In genomic region chr8:70663691-70664090, GRCm38 (mm10) we compare ENCODE assay signal across 17 mouse cellular contexts. TPM values are rescaled to one million over a fixed set of nuclear protein-coding genes. Genes with fewer than 3 reads are reported as not detected.
DNase-seq lines count a peak whose midpoint lies in the region; ATAC-seq lines count a peak whose summit lies in the region.
"Had no signal": no experiment of that assay in that cellular context is flagged by ENCODE, and none has a peak within 500 bp of the region (broad histone marks: within the 10 kb centered on the region; RNA-seq: fewer than 3 reads in every experiment).

No protein-coding gene starts in this region.

- no peaks in the 10 kb centered on the region for H3K36me3 ChIP-seq in heart, embryonic 13.5 days
- no peaks in the 10 kb centered on the region for H3K36me3 ChIP-seq in heart, embryonic 10.5 days
- no peaks in the 10 kb centered on the region for H3K36me3 ChIP-seq in midbrain, embryonic 14.5 days (ENCODE audit: control insufficient read depth, insufficient read depth, low read length)
- no peaks in the 10 kb centered on the region for H3K36me3 ChIP-seq in midbrain, embryonic 13.5 days
- H3K36me3 ChIP-seq in hindbrain, embryonic 14.5 days (replicated peaks; ENCODE audit: control insufficient read depth, insufficient read depth), result no peaks in the 10 kb centered on the region

- 49% methylated on average over 4 of the region's 4 CpGs for WGBS in heart, embryonic 13.5 days
- 65% methylated on average over 4 of the region's 4 CpGs for WGBS in heart, embryonic 10.5 days
- WGBS in midbrain, embryonic 14.5 days, result 38% methylated on average over 4 of the region's 4 CpGs
- 37% methylated on average over 4 of the region's 4 CpGs for WGBS in midbrain, embryonic 13.5 days
- WGBS in hindbrain, embryonic 14.5 days, result 26% methylated on average over 4 of the region's 4 CpGs

- H3K27ac ChIP-seq in heart, embryonic 13.5 days (replicated peaks), result no peak overlapping the region
- no peak overlapping the region for H3K27ac ChIP-seq in heart, embryonic 10.5 days
- H3K27ac ChIP-seq in midbrain, embryonic 14.5 days (replicated peaks; ENCODE audit: low read depth, low read length), result peak overlapping the region; percentile 6; the same call in 1 of the 2 replicates
- H3K27ac ChIP-seq in midbrain, embryonic 13.5 days, result no peak overlapping the region
- H3K27ac ChIP-seq in hindbrain, embryonic 14.5 days, result peak overlapping the region; percentile 43

- 0 out of 2 replicates have a peak overlapping the region, but pooled peaks have one; percentile 28 for H3K9ac ChIP-seq in heart, embryonic 13.5 days
- H3K9ac ChIP-seq in midbrain, embryonic 14.5 days (replicated peaks; ENCODE audit: low read length), result no peak overlapping the region
- no peak overlapping the region for H3K9ac ChIP-seq in midbrain, embryonic 13.5 days (replicated peaks)
- no peak overlapping the region for H3K9ac ChIP-seq in hindbrain, embryonic 14.5 days

- DNase-seq in heart, embryonic 10.5 days (ENCODE audit: low spot score), result no peak
- DNase-seq in midbrain, embryonic 14.5 days, result peak; percentile 52
- no peak for DNase-seq in hindbrain, embryonic 14.5 days (ENCODE audit: low spot score)
- DNase-seq in urinary bladder, adult 18-20 months (ENCODE audit: low spot score in 2 of 2), result no peak
- no peak for DNase-seq in cerebellum, postnatal 4 days (ENCODE audit: low spot score in 2 of 2)
- no peak for DNase-seq in cerebellum, adult 18-20 months
- DNase-seq: adrenal gland, postnatal 10 days; cerebellum, adult 9-11 months; lung, postnatal 4 days; right cerebral cortex, adult 18-20 months; thymus, postnatal 4 days had no signal

- H3K4me1 ChIP-seq in heart, embryonic 13.5 days, result peaks cover 15% of the 10 kb centered on the region
- H3K4me1 ChIP-seq in heart, embryonic 10.5 days, result peaks cover 22% of the 10 kb centered on the region
- H3K4me1 ChIP-seq in midbrain, embryonic 14.5 days (ENCODE audit: control insufficient read depth, insufficient read depth, low read length), result peaks cover 10% of the 10 kb centered on the region
- H3K4me1 ChIP-seq in midbrain, embryonic 13.5 days (replicated peaks), result peaks cover 15% of the 10 kb centered on the region
- H3K4me1 ChIP-seq in hindbrain, embryonic 14.5 days (replicated peaks; ENCODE audit: control insufficient read depth, insufficient read depth, low read length), result peaks cover 13% of the 10 kb centered on the region

- H3K4me2 ChIP-seq in heart, embryonic 13.5 days, result no peak overlapping the region
- H3K4me2 ChIP-seq in midbrain, embryonic 14.5 days (ENCODE audit: low read length), result no peak overlapping the region
- H3K4me2 ChIP-seq in midbrain, embryonic 13.5 days (replicated peaks), result no peak overlapping the region
- no peak overlapping the region for H3K4me2 ChIP-seq in hindbrain, embryonic 14.5 days (replicated peaks)

- no peak for ATAC-seq in heart, embryonic 13.5 days (ENCODE audit: extremely low read depth, insufficient number of reproducible peaks, low FRiP score, low TSS enrichment)
- no peak for ATAC-seq in midbrain, embryonic 14.5 days (ENCODE audit: low FRiP score, low TSS enrichment)
- no peak for ATAC-seq in midbrain, embryonic 13.5 days
- no peak for ATAC-seq in hindbrain, embryonic 14.5 days (ENCODE audit: low FRiP score)
- ATAC-seq: inflammation-experienced regulatory T-cells, adult 6 months had no signal

- H3K27me3 ChIP-seq in heart, embryonic 13.5 days (replicated peaks), result no peaks in the 10 kb centered on the region
- no peaks in the 10 kb centered on the region for H3K27me3 ChIP-seq in heart, embryonic 10.5 days (ENCODE audit: insufficient read depth, poor library complexity, severe bottlenecking)
- H3K27me3 ChIP-seq in midbrain, embryonic 14.5 days (ENCODE audit: control insufficient read depth, insufficient read depth, low read length), result no peaks in the 10 kb centered on the region
- no peaks in the 10 kb centered on the region for H3K27me3 ChIP-seq in midbrain, embryonic 13.5 days
- no peaks in the 10 kb centered on the region for H3K27me3 ChIP-seq in hindbrain, embryonic 14.5 days (ENCODE audit: control insufficient read depth, insufficient read depth, low read length)

- H3K4me3 ChIP-seq in heart, embryonic 13.5 days, result no peak overlapping the region
- no peak overlapping the region for H3K4me3 ChIP-seq in heart, embryonic 10.5 days
- no peak overlapping the region for H3K4me3 ChIP-seq in midbrain, embryonic 14.5 days (replicated peaks; ENCODE audit: low read depth, low read length)
- H3K4me3 ChIP-seq in midbrain, embryonic 13.5 days (replicated peaks), result no peak overlapping the region
- no peak overlapping the region for H3K4me3 ChIP-seq in hindbrain, embryonic 14.5 days (replicated peaks; ENCODE audit: low read length)
- H3K4me3 ChIP-seq: erythroblast, embryonic 14.5 days had no signal

- no peaks in the 10 kb centered on the region for H3K9me3 ChIP-seq in heart, embryonic 13.5 days
- H3K9me3 ChIP-seq in heart, embryonic 10.5 days, result no peaks in the 10 kb centered on the region
- H3K9me3 ChIP-seq in midbrain, embryonic 14.5 days (ENCODE audit: control insufficient read depth, low read length), result no peaks in the 10 kb centered on the region
- H3K9me3 ChIP-seq in midbrain, embryonic 13.5 days, result no peaks in the 10 kb centered on the region
- no peaks in the 10 kb centered on the region for H3K9me3 ChIP-seq in hindbrain, embryonic 14.5 days (ENCODE audit: control insufficient read depth, low read length)

RNA-seq across cellular contexts. Expression of gene Pgpep1, which starts 3.5 kb away (rescaled TPM):
- polyA plus RNA-seq in heart, embryonic 13.5 days (2015; fragmentation: Nextera tagmentation; extraction: Ambion mirVana), result 33.7 and 37.3 TPM in 2 replicates
- 38.0 and 42.0 TPM in 2 replicates for polyA plus RNA-seq in heart, embryonic 10.5 days (2016; fragmentation: Nextera tagmentation; extraction: Ambion mirVana)
- 86.9 and 95.8 TPM in 2 replicates for polyA plus RNA-seq in midbrain, embryonic 14.5 days (2014; fragmentation: Nextera tagmentation; extraction: Ambion mirVana)
- polyA plus RNA-seq in midbrain, embryonic 13.5 days (2015; fragmentation: Nextera tagmentation; extraction: Ambion mirVana), result 87.5 and 99.4 TPM in 2 replicates
- 74.0 and 89.3 TPM in 2 replicates for polyA plus RNA-seq in hindbrain, embryonic 14.5 days (2014; fragmentation: Nextera tagmentation; extraction: Ambion mirVana)

RNA-seq across cellular contexts. Expression of gene Lsm4, which starts 9.4 kb away (rescaled TPM):
- 269 and 297 TPM in 2 replicates for polyA plus RNA-seq in heart, embryonic 13.5 days (2015; fragmentation: Nextera tagmentation; extraction: Ambion mirVana)
- polyA plus RNA-seq in heart, embryonic 10.5 days (2016; fragmentation: Nextera tagmentation; extraction: Ambion mirVana), result 344 and 410 TPM in 2 replicates
- 175 and 201 TPM in 2 replicates for polyA plus RNA-seq in midbrain, embryonic 14.5 days (2014; fragmentation: Nextera tagmentation; extraction: Ambion mirVana)
- polyA plus RNA-seq in midbrain, embryonic 13.5 days (2015; fragmentation: Nextera tagmentation; extraction: Ambion mirVana), result 176 and 201 TPM in 2 replicates
- polyA plus RNA-seq in hindbrain, embryonic 14.5 days (2014; fragmentation: Nextera tagmentation; extraction: Ambion mirVana), result 180 and 197 TPM in 2 replicates

RNA-seq across cellular contexts. Expression of gene Gdf15, which starts 31.4 kb away (rescaled TPM):
- polyA plus RNA-seq in heart, embryonic 13.5 days (2015; fragmentation: Nextera tagmentation; extraction: Ambion mirVana), result 0.86 and 1.2 TPM in 2 replicates
- 0.43 and 1.6 TPM in 2 replicates for polyA plus RNA-seq in heart, embryonic 10.5 days (2016; fragmentation: Nextera tagmentation; extraction: Ambion mirVana)
- 0.16 and 0.20 TPM in 2 replicates for polyA plus RNA-seq in midbrain, embryonic 14.5 days (2014; fragmentation: Nextera tagmentation; extraction: Ambion mirVana)
- polyA plus RNA-seq in midbrain, embryonic 13.5 days (2015; fragmentation: Nextera tagmentation; extraction: Ambion mirVana), result 0.30 TPM in 1 of 2 replicates, not detected in the other
- 0.14 and 0.28 TPM in 2 replicates for polyA plus RNA-seq in hindbrain, embryonic 14.5 days (2014; fragmentation: Nextera tagmentation; extraction: Ambion mirVana)
- polyA plus RNA-seq: erythroblast, embryonic 14.5 days; inflammation-experienced regulatory T-cells, adult 6 months had no signal

RNA-seq across cellular contexts. Expression of gene Jund, which starts 35.1 kb away (rescaled TPM):
- polyA plus RNA-seq in heart, embryonic 13.5 days (2015; fragmentation: Nextera tagmentation; extraction: Ambion mirVana), result 68.6 and 76.9 TPM in 2 replicates
- 76.3 and 116 TPM in 2 replicates for polyA plus RNA-seq in heart, embryonic 10.5 days (2016; fragmentation: Nextera tagmentation; extraction: Ambion mirVana)
- 104 and 119 TPM in 2 replicates for polyA plus RNA-seq in midbrain, embryonic 14.5 days (2014; fragmentation: Nextera tagmentation; extraction: Ambion mirVana)
- 65.1 and 97.7 TPM in 2 replicates for polyA plus RNA-seq in midbrain, embryonic 13.5 days (2015; fragmentation: Nextera tagmentation; extraction: Ambion mirVana)
- 128 and 144 TPM in 2 replicates for polyA plus RNA-seq in hindbrain, embryonic 14.5 days (2014; fragmentation: Nextera tagmentation; extraction: Ambion mirVana)

RNA-seq across cellular contexts. Expression of gene Iqcn, which starts 39.6 kb away (rescaled TPM):
- polyA plus RNA-seq in heart, embryonic 13.5 days (2015; fragmentation: Nextera tagmentation; extraction: Ambion mirVana), result not detected in 2 replicates
- polyA plus RNA-seq in heart, embryonic 10.5 days (2016; fragmentation: Nextera tagmentation; extraction: Ambion mirVana), result not detected in 2 replicates
- polyA plus RNA-seq in midbrain, embryonic 14.5 days (2014; fragmentation: Nextera tagmentation; extraction: Ambion mirVana), result 0.05 TPM in 2 replicates
- 0.07 and 0.08 TPM in 2 replicates for polyA plus RNA-seq in midbrain, embryonic 13.5 days (2015; fragmentation: Nextera tagmentation; extraction: Ambion mirVana)
- 0.07 and 0.15 TPM in 2 replicates for polyA plus RNA-seq in hindbrain, embryonic 14.5 days (2014; fragmentation: Nextera tagmentation; extraction: Ambion mirVana)
- polyA plus RNA-seq: erythroblast, embryonic 14.5 days; heart, postnatal 0 days; inflammation-experienced regulatory T-cells, adult 6 months; liver, embryonic 16.5 days had no signal

Comparison
In these comparisons a context has a peak if more than half of its experiments do, and no peak if none do; other contexts are left out.
1. H3K27ac ChIP-seq: peak in midbrain, embryonic 14.5 days (single experiment) and hindbrain, embryonic 14.5 days (single experiment); none in heart, embryonic 13.5 days (single experiment), heart, embryonic 10.5 days (single experiment) and midbrain, embryonic 13.5 days (single experiment).